Mouse (Mus musculus) forebrain, embryonic 14.5 days (tissue): Measurements from ENCODE around the gene Smyd2. TPM values are rescaled to one million over a fixed set of nuclear protein-coding genes. Genes with fewer than 3 reads are reported as not detected.

Experiments used
- ATAC-seq: fragments of 200-750 bp; cut with Nextera tagmentation; 2 replicates; pipeline ENCODE4 v1.8.0; 2017; ENCODE audit warnings: mild to moderate bottlenecking, moderate library complexity
- DNase-seq: peaks from one replicate; pipeline ENCODE4 v3.0.0-alpha.2; 2015; ENCODE audit warnings: low spot score
- H3K27ac ChIP-seq: fragments of 300-500 bp; sonication (generic); 2 replicates; pipeline ENCODE4 v1.5.1; 2014; ENCODE audit warnings: low read depth, mild to moderate bottlenecking, control low read depth, low read length, moderate library complexity
- H3K27me3 ChIP-seq: fragments of 300-500 bp; sonication (generic); replicated peaks from 2 replicates; pipeline ENCODE4 v1.6.1; 2014; ENCODE audit warnings: low read length, control low read depth, mixed read lengths; ENCODE audit not compliant: control insufficient read depth, insufficient read depth
- H3K36me3 ChIP-seq: fragments of 300-500 bp; sonication (generic); 2 replicates; pipeline ENCODE4 v1.6.1; 2014; ENCODE audit warnings: low read length, control low read depth; ENCODE audit not compliant: control insufficient read depth, insufficient read depth
- H3K4me1 ChIP-seq: fragments of 300-500 bp; sonication (generic); 2 replicates; pipeline ENCODE4 v1.6.1; 2014; ENCODE audit warnings: antibody characterized with exemption, low read length, control low read depth; ENCODE audit not compliant: control insufficient read depth, insufficient read depth
- H3K4me2 ChIP-seq: fragments of 300-500 bp; sonication (generic); 2 replicates; pipeline ENCODE4 v1.6.1; 2014; ENCODE audit warnings: mild to moderate bottlenecking, control low read depth, low read length
- H3K4me3 ChIP-seq: fragments of 300-500 bp; sonication (generic); 2 replicates; pipeline ENCODE4 v1.5.1; 2014; ENCODE audit warnings: low read depth, low read length, control low read depth
- H3K9ac ChIP-seq: fragments of 300-500 bp; sonication (generic); 2 replicates; pipeline ENCODE4 v1.6.1; 2014; ENCODE audit warnings: mild to moderate bottlenecking, low read length, control low read depth, moderate library complexity
- H3K9me3 ChIP-seq: fragments of 300-500 bp; sonication (generic); replicated peaks from 2 replicates; pipeline ENCODE4 v1.6.1; 2016; ENCODE audit warnings: low read length, control low read depth, mixed read lengths; ENCODE audit not compliant: control insufficient read depth
- WGBS: fragments of 180-500 bp; shearing (Covaris S2); extraction: QIAGEN DNeasy Blood & Tissue Kit; methylation state at CpG from one replicate; pipeline ENCODE4 v1.1.7; 2014; 5-methylcytosine and 5-hydroxymethylcytosine counted together
- polyA plus RNA-seq: library from polyadenylated mRNA; unstranded; fragments of >200 nt; fragmentation: Nextera tagmentation; extraction: Ambion mirVana; gene quantifications from 2 replicates; pipeline ENCODE4 v1.2.1, GENCODE M21; 2014

Gene Smyd2
- polyA plus RNA-seq, 1 experiment from 2014 or later: 63.9 TPM

DNA sequence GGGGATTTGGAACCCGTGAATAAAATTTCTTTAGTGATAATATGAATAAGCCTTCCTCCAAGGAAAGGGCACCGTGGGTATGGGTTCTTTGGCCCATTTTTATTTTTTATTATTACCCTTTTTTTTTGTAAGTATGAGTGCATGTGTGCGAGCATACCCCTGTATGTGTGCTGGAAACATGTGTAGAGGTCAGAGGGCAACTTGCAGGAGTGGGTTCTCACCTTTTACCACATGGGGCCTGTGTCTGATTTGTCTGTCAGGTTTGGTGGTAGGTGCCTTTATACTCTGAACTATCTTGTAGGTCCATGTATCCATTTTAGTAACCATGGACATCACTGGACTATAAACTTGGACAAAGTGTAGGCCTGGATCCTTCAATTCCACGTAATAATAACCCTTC is 994 bp upstream of the Smyd2 start:
- H3K27me3 ChIP-seq: peaks cover 5% of the 10 kb centered on the region; the same call in 1 of the 2 replicates
- DNase-seq: no peak
- no peaks in the 10 kb centered on the region for H3K36me3 ChIP-seq
- H3K4me1 ChIP-seq: peaks cover 4% of the 10 kb centered on the region; the same call in 1 of the 2 replicates
- H3K9ac ChIP-seq: no peak overlapping the region
- no peak overlapping the region for H3K4me2 ChIP-seq
- no peak overlapping the region for H3K4me3 ChIP-seq
- WGBS: 72% methylated on average over 4 of the region's 4 CpGs
- no peak for ATAC-seq
- no peak overlapping the region for H3K27ac ChIP-seq
- no peaks in the 10 kb centered on the region for H3K9me3 ChIP-seq

DNA sequence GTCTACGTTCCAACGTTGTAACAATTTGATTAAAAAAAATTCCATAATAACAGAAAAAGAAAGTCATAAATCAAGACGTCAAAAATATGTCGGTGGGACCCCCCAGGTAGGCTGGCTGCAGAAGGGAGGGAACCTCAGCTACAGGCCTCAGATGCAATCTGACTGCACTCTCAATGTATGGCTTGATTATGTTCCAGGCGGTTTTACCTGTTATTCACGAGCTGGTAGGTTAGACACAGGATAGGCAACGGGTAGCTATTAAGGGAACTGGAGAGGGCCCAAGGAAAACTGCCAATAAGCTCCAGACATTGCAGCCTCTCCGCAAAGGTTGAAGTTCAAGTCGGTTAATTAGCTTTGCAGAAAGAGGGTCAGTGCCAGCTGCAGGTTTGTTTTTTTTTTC is 558 bp upstream of the Smyd2 start:
- H3K4me2 ChIP-seq: peak overlapping the region; percentile 98
- ATAC-seq (no peak), DNase-seq (peak; percentile 17)
- 13% methylated on average over 9 of the region's 9 CpGs for WGBS
- peak overlapping the region; percentile 66 for H3K4me3 ChIP-seq
- no peaks in the 10 kb centered on the region for H3K36me3 ChIP-seq
- H3K9me3 ChIP-seq: no peaks in the 10 kb centered on the region
- peaks cover 4% of the 10 kb centered on the region; the same call in 1 of the 2 replicates for H3K4me1 ChIP-seq
- peaks cover 5% of the 10 kb centered on the region; the same call in 1 of the 2 replicates for H3K27me3 ChIP-seq
- H3K27ac ChIP-seq: no peak overlapping the region
- peak overlapping the region; percentile 82; the same call in 1 of the 2 replicates for H3K9ac ChIP-seq

GRCm38 (mm10) chr1:189921568-189921817 is 670 bp downstream of the Smyd2 start:
- Histone ChIP-seq H3K36me3 (no peaks in the 10 kb centered on the region), H3K9me3 (no peaks in the 10 kb centered on the region), H3K27ac (no peak overlapping the region), H3K4me3 (peak overlapping the region; percentile 66), H3K9ac (peak overlapping the region; percentile 82), H3K27me3 (peaks cover 5% of the 10 kb centered on the region; the same call in 1 of the 2 replicates), H3K4me1 (peaks cover 4% of the 10 kb centered on the region; the same call in 1 of the 2 replicates), H3K4me2 (peak overlapping the region; percentile 98)
- no peak for DNase-seq
- 3% methylated on average over 4 of the region's 4 CpGs for WGBS
- no peak for ATAC-seq

GRCm38 (mm10) chr1:189920701-189921567 is 1.2 kb downstream of the Smyd2 start:
- H3K4me1 ChIP-seq: peaks cover 4% of the 10 kb centered on the region; the same call in 1 of the 2 replicates
- peak overlapping the region; percentile 82 for H3K9ac ChIP-seq
- peak overlapping the region; percentile 98 for H3K4me2 ChIP-seq
- no peaks in the 10 kb centered on the region for H3K36me3 ChIP-seq
- H3K27ac ChIP-seq: no peak overlapping the region
- H3K4me3 ChIP-seq: peak overlapping the region; percentile 66
- ATAC-seq: peak; percentile 47
- no peak for DNase-seq
- 61% methylated on average over 28 of the region's 28 CpGs for WGBS
- no peaks in the 10 kb centered on the region for H3K9me3 ChIP-seq
- peaks cover 5% of the 10 kb centered on the region; the same call in 1 of the 2 replicates for H3K27me3 ChIP-seq

DNA sequence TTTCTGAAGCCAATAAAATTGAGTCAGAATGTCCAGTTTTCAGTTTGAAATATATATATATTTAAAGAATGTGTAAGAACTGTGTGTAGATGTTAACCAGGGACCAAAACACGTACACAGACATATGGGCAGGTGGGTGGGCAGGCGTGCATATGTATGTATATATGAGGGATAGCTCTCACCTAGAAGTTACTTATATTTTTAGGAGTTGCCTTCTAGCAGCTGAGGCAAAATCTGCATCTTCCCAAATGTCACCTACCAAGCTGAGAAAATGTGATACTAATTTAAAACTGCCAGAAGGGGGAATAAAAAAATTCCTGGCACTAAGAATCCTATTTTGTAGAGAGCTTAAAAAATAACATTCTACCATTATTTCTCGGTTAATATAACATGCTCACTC is 2.4 kb downstream of the Smyd2 start:
- Histone ChIP-seq H3K4me3 (no peak overlapping the region), H3K27ac (no peak overlapping the region), H3K9ac (no peak overlapping the region), H3K27me3 (peaks cover 5% of the 10 kb centered on the region; the same call in 1 of the 2 replicates), H3K36me3 (no peaks in the 10 kb centered on the region), H3K4me1 (peaks cover 4% of the 10 kb centered on the region; the same call in 1 of the 2 replicates), H3K4me2 (no peak overlapping the region), H3K9me3 (no peaks in the 10 kb centered on the region)
- 82% methylated on average over 3 of the region's 3 CpGs for WGBS
- DNase-seq: no peak
- no peak for ATAC-seq

DNA sequence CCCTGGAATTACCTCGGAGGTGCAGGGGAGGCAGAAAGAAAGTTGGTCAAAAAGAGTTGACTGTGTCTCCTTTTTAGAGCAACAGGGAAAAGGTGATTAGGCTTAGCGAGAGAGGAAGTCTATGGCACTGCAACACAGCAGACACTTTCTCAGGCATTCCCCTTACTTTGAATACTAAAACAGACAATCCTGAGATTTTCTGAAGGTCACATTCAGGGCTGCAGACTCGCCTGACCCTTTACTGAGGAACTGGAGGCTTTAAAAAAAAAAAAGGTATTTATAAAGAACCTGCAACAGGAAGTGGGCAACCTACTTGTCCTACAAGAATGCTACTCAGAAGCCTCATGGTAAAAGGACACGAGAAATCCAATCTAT is 5.0 kb downstream of the Smyd2 start:
- ATAC-seq (no peak), DNase-seq (no peak)
- no peak overlapping the region for H3K4me2 ChIP-seq
- H3K4me3 ChIP-seq: no peak overlapping the region
- no peaks in the 10 kb centered on the region for H3K27me3 ChIP-seq
- H3K27ac ChIP-seq: no peak overlapping the region
- no peak overlapping the region for H3K9ac ChIP-seq
- H3K4me1 ChIP-seq: peaks cover 8% of the 10 kb centered on the region; the same call in 1 of the 2 replicates
- WGBS: 46% methylated on average over 4 of the region's 4 CpGs
- H3K36me3 ChIP-seq: no peaks in the 10 kb centered on the region
- no peaks in the 10 kb centered on the region for H3K9me3 ChIP-seq

DNA sequence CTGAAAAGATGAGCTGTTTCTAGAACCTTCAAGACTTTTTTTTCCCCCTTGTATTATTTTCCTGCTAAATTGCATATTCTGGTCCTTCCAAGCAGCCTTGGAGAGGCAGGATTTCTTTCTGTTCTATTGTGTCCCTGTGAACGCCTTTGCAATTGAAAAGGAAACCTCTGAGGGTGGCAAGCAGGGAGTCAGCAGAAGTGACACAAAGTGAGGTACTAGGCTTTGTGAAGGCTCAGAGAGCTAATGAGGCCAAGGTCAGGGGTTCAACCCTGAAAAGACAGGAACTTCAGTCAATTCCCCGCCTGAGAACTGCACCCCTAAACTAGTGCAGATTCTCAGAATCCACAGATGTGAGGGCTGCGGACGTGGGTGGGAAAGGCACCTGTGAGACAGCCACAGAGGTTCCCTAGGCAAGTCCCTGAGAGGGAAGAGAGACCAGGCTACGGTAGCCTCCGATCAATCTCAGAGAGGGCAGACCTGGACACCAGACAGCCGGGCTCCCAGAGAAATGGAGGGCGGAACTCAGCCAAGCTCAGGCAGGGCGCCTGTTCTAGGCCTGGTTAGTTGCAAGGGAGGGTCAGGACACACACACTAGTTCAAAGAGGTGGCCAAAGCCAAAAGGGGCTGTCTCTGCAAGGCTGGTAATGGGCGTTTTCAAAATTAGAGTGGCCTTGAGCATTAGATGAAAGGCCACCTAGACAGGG is 5.6 kb downstream of the Smyd2 start:
- no peaks in the 10 kb centered on the region for H3K36me3 ChIP-seq
- DNase-seq (no peak), ATAC-seq (0 out of 2 replicates have a peak, but pooled peaks have one; percentile 22)
- no peak overlapping the region for H3K9ac ChIP-seq
- H3K27ac ChIP-seq: no peak overlapping the region
- H3K4me3 ChIP-seq: no peak overlapping the region
- no peaks in the 10 kb centered on the region for H3K27me3 ChIP-seq
- 33% methylated on average over 10 of the region's 10 CpGs for WGBS
- H3K9me3 ChIP-seq: no peaks in the 10 kb centered on the region
- no peak overlapping the region for H3K4me2 ChIP-seq
- H3K4me1 ChIP-seq: peaks cover 8% of the 10 kb centered on the region; the same call in 1 of the 2 replicates

DNA sequence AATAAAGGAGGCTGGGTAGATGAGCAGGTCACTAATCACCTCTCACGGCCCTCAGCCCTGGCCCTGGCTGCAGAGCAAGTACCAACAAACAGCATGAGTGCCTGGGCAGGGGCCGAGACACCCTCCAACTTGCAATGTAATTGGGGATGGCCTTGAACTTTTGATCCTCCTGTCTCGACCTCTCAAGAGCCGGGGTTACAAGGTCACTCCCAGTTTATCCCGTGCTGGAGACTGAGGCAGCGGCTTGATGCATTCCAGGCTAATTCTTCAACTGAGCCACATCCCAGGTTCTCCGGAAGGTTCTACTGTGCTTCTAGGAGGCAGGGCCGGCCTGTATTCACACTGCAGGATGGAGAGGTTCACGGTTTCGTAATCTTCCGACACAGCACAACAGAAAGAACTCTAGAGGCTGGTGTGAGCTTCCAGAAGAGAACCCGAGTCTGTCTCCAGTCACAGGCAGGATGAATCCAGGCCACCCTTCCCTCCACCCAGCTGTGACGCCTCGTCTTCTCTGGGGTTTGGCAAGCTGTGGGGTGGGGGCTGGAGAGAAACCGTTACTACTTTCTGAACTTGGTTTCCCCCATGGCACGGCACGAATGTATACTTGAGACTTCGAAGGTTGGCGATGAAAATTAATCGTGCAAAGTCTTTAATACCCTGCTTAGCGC is 8.9 kb downstream of the Smyd2 start:
- Histone ChIP-seq H3K27ac (no peak overlapping the region), H3K4me2 (no peak overlapping the region), H3K4me1 (peaks cover 4% of the 10 kb centered on the region; the same call in 1 of the 2 replicates), H3K36me3 (0 out of 2 replicates have a peak, but pooled peaks cover 5% of the 10 kb centered on the region), H3K9ac (no peak overlapping the region), H3K9me3 (no peaks in the 10 kb centered on the region), H3K4me3 (no peak overlapping the region), H3K27me3 (no peaks in the 10 kb centered on the region)
- no peak for ATAC-seq
- WGBS: 88% methylated on average over 21 of the region's 21 CpGs
- no peak for DNase-seq
